Mouse (Mus musculus) G1E (cell line): Measurements from ENCODE around the gene Il22ra1. TPM values are rescaled to one million over a fixed set of nuclear protein-coding genes. Genes with fewer than 3 reads are reported as not detected.

ENCODE experiments used
- ATAC-seq: 2 replicates; pipeline ENCODE4 v1.8.0; 2016; ENCODE audit warnings: mild to moderate bottlenecking; ENCODE audit not compliant: insufficient number of reproducible peaks, poor library complexity, low FRiP score, severe bottlenecking; ENCODE audit errors: extremely low read depth
- DNase-seq: peaks from one replicate; pipeline ENCODE4 v3.0.0; 2012; ENCODE audit warnings: low spot score
- H3K27me3 ChIP-seq: 2 replicates; pipeline ENCODE4 v1.6.1; 2012; ENCODE audit warnings: mild to moderate bottlenecking, low read length, inconsistent platforms; ENCODE audit not compliant: insufficient read depth
- H3K36me3 ChIP-seq: replicated peaks from 2 replicates; pipeline ENCODE3; 2012; ENCODE audit warnings: mild to moderate bottlenecking, inconsistent platforms
- H3K4me1 ChIP-seq: 2 replicates; pipeline ENCODE4 v1.6.1; 2012; ENCODE audit warnings: low read depth, low read length, inconsistent platforms, mixed read lengths; ENCODE audit not compliant: insufficient read depth
- H3K4me3 ChIP-seq: 2 replicates; pipeline ENCODE4 v1.5.1; 2012; ENCODE audit warnings: low read depth, mild to moderate bottlenecking, inconsistent platforms, low read length, moderate library complexity, mixed read lengths
- H3K9me3 ChIP-seq: replicated peaks from 2 replicates; pipeline ENCODE4 v1.6.1; 2012; ENCODE audit warnings: inconsistent platforms
- CTCF ChIP-seq: IDR thresholded peaks from 2 replicates; pipeline ENCODE4 v1.5.1; 2012; ENCODE audit warnings: low read depth, low read length, inconsistent platforms, mixed read lengths
- GATA1 ChIP-seq: IDR thresholded peaks from 2 replicates; pipeline ENCODE4 v1.6.1; 2012; ENCODE audit warnings: borderline replicate concordance, low read length, inconsistent platforms, mixed read lengths
- GATA2 ChIP-seq: IDR thresholded peaks from 2 replicates; pipeline ENCODE4 v1.6.1; 2012; ENCODE audit warnings: low read depth, low read length, inconsistent platforms, borderline replicate concordance
- POLR2AphosphoS5 ChIP-seq: IDR thresholded peaks from 2 replicates; pipeline ENCODE4 v1.6.1; 2012; ENCODE audit warnings: low read depth, low read length, inconsistent platforms; ENCODE audit not compliant: insufficient replicate concordance
- TAL1 ChIP-seq: conservative IDR thresholded peaks from 2 replicates; pipeline ENCODE4 v1.6.1; 2012; ENCODE audit warnings: low read depth, low read length, inconsistent platforms, mixed read lengths
- polyA plus RNA-seq: library from polyadenylated mRNA; stranded (reverse); fragments of >175 nt; gene quantifications from 2 replicates; pipeline ENCODE4 v1.2.3, GENCODE M21; 2012
- total RNA-seq, 2 experiments: library from RNA; stranded (forward) in 1 of 2; stranded (reverse) in 1 of 2; fragments of 200-1000 nt in 1 of 2; fragments of >200 nt in 1 of 2; fragmentation: Nextera tagmentation in 1 of 2; gene quantifications; 2 replicates each; pipeline ENCODE4 v1.2.3; 2014 to 2017

The Il22ra1 gene
- total and polyA plus RNA-seq, 3 experiments, result 0.05 TPM; not detected in 2

DNA sequence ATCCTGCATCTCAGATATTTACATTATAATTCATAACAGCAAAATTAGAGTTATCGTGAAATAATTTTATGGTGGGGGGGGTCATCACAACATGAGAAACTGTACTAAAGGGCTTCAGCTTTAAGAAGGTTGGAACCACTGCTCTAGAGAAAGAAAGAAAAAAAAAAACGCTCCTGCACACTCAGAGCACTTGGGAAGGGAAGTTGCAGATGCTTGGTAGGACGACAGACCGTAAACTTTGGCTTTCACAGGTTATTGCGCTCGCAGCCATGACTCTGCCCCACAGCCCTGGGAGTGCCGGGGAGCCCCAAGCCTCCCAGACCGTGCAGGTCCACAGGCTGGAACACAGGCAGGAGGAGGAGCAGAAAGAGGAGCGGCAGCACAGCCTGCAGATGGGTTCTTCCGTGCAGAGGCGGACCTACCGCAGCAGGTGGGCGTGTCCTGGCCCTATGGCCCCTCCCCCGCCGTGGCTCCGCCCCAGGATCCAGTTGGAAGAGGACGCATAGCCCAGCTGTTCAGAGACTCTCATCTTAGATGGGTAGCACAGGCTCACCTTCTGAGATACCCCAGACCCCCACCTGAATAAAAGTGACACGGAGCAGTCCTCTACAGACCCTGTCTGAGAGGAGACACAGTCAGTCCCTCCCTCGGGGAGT lies 34.4 kb downstream of the Il22ra1 start:
- no peak for DNase-seq

DNA sequence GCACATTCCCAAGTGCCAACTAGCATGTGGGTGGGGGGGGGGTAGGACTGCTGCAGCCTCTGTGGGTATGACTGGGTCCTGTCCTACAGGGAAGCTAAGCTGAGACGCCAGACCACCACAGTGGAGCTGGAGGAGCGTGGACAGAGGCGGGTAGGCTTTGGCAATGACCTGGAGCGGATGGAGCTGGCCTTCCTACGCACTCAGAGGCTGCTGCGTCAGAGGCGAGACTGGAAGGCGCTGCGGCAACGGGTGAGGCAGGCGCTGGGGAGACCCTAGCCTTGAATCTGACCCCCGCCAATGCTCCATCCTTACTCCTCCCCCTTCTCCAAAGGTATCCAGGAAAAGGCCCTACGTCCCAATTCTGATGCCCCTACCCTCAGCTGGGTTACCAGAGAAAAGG lies 36.7 kb downstream of the Il22ra1 start:
- TF ChIP-seq TAL1 (no peak), GATA2 (no peak), GATA1 (no peak), POLR2AphosphoS5 (no peak), CTCF (no peak)
- DNase-seq (no peak), ATAC-seq (no peak)
- H3K9me3 ChIP-seq, result no peaks in the 10 kb centered on the region
- no peaks in the 10 kb centered on the region for H3K36me3 ChIP-seq
- peaks cover 19% of the 10 kb centered on the region for H3K27me3 ChIP-seq
- H3K4me1 ChIP-seq, result peaks cover 3% of the 10 kb centered on the region
- H3K4me3 ChIP-seq, result no peak overlapping the region

More for the DNA sequence above, 34.4 kb downstream of the Il22ra1 start:
- peaks cover 3% of the 10 kb centered on the region for H3K4me1 ChIP-seq
- H3K9me3 ChIP-seq, result no peaks in the 10 kb centered on the region
- TF ChIP-seq GATA2 (no peak), POLR2AphosphoS5 (no peak), CTCF (no peak), TAL1 (no peak), GATA1 (no peak)
- peaks cover 22% of the 10 kb centered on the region for H3K27me3 ChIP-seq
- H3K36me3 ChIP-seq, result no peaks in the 10 kb centered on the region
- ATAC-seq, result no peak
- no peak overlapping the region for H3K4me3 ChIP-seq

DNA sequence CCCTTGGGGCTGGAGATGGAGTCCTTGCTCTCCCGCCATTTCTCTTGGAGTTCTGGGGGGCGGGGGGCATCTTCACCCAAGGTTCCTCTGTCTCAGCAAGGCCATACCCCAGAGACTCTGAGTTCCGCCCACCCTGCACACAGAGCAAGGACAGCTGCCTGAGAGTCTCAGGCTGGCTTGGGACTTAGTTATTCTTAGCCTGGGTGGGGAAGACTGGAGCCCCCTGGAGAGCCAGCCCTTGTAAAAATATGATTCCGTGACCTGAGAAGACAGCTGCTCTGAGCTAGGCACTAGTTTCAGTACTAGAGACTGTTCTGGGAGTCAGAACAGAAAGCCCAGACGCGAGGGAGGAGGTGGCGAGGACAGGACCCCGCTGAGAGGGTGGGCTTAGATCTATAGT lies 37.7 kb downstream of the Il22ra1 start:
- Histone ChIP-seq H3K9me3 (no peaks in the 10 kb centered on the region), H3K36me3 (no peaks in the 10 kb centered on the region), H3K4me3 (no peak overlapping the region), H3K4me1 (peaks cover 3% of the 10 kb centered on the region), H3K27me3 (peaks cover 17% of the 10 kb centered on the region)
- no peak for ATAC-seq
- DNase-seq, result no peak
- TF ChIP-seq CTCF (no peak), GATA1 (no peak), TAL1 (no peak), POLR2AphosphoS5 (no peak), GATA2 (no peak)

DNA sequence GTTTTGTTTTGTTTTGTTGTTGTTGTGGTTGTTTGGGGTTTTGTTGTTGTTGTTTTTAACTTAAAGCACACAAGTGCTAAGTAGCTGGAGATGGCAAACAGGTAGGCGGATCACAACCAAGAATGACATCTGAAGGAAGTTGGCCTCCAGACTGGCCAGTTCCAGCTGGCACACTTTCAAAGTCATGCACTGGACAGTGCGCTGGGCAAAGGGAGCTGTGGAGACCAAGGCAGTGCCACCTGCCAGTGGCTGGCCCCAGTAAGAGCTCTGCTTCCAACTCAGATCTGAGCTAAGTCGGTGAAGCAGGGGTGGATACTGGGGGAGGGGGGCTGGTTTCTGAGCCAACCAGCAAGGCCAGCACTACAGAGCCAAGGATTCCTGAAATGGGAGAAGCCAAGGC lies 39.0 kb downstream of the Il22ra1 start:
- no peak for DNase-seq
- no peaks in the 10 kb centered on the region for H3K36me3 ChIP-seq
- peaks cover 3% of the 10 kb centered on the region for H3K4me1 ChIP-seq
- no peaks in the 10 kb centered on the region for H3K9me3 ChIP-seq
- H3K27me3 ChIP-seq, result peaks cover 12% of the 10 kb centered on the region; the same call in 1 of the 2 replicates
- TF ChIP-seq GATA1 (no peak), POLR2AphosphoS5 (no peak), CTCF (no peak), TAL1 (no peak), GATA2 (no peak)
- no peak for ATAC-seq
- H3K4me3 ChIP-seq, result no peak overlapping the region

DNA sequence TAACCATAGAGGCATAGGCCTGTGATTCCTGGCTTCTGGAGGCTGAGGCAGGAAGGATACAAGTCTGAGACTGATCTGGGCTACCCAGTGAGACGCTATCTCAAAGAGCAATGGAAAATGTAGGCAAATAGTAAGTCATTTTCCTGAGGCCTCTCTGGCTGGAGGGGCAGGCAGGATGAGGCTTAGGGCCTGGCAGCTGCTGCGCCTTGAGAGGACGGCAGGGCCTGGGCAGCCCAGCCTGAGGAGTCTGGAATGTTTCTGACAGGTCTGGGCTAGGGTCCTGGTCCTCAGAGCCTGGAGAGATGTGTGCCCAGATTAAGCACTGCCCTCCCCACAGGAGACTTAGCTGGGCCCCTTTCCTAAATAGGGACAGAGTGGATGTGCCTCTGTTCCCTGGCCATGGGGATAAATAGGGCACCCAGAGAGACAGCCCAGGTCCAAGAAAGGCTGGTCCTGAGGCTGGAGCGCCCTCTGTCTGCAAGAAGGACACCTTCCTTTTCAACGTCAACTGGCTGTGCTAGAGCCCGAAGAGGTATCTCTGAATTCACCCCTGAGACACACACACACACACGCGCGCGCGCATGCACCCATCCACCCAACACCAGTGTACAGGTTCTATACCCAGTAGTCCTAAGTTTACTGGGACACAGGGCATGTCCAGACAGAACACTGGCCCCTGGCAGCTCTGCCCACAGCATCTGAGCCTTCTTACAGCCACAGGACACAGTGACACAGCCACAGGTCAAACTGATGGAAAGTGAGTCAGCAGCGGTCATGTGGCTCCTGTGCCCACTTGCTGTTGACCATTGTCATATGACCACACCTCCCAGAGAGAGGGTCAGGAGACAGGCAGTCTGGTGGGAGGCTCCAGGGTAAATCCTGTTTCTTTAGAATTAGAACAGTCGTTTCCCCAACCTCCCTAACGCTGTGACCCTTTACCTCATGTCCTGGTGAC lies 40.9 kb downstream of the Il22ra1 start:
- no peak for TF ChIP-seq GATA2
- no peak for TF ChIP-seq GATA1
- no peak for TF ChIP-seq CTCF
- TF ChIP-seq POLR2AphosphoS5, result no peak
- no peak for TF ChIP-seq TAL1
- no peaks in the 10 kb centered on the region for H3K36me3 ChIP-seq
- H3K4me3 ChIP-seq, result no peak overlapping the region
- no peaks in the 10 kb centered on the region for H3K9me3 ChIP-seq
- H3K27me3 ChIP-seq, result peaks cover 7% of the 10 kb centered on the region; the same call in 1 of the 2 replicates
- ATAC-seq, result no peak
- no peaks in the 10 kb centered on the region for H3K4me1 ChIP-seq
- DNase-seq, result peak; percentile 13

DNA sequence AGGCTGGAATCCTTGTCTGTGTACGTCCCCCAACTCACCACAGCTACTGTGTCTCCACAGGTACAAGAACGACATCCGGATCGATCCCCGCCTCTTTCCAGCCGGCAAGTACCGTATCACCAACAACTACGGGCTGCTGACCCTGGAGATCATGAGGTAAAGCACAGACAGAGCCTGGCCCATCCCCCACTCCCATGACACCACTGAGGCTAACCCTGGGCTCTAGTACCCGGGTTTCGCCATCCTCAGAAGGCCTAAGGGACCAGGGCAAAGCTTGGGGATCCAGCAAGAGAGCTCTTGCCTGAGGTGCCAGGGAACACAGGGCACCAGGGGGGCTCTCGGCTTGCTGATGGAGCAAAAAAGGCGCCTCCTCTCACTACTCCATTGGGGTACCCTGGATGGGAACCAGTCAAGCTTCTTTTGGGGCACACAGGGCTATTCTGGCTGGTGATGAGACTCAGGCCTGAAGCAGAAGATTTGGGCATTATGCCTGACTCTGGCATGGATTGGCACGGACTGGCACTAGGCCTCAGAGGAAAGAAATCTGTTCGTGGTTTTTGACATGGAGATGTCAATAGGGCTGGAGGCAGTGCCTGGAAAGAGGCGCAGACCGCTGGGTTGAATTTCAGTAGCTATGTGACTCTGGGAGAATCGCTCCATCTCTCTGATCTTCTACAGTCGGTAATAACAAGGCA lies 42.8 kb downstream of the Il22ra1 start:
- ATAC-seq (no peak), DNase-seq (no peak)
- Histone ChIP-seq H3K36me3 (no peaks in the 10 kb centered on the region), H3K4me1 (no peaks in the 10 kb centered on the region), H3K9me3 (no peaks in the 10 kb centered on the region), H3K4me3 (no peak overlapping the region), H3K27me3 (peaks cover 8% of the 10 kb centered on the region; the same call in 1 of the 2 replicates)
- TF ChIP-seq GATA1 (no peak), TAL1 (no peak), CTCF (no peak), POLR2AphosphoS5 (no peak), GATA2 (no peak)
